Mouse (Mus musculus): Measurements from ENCODE around the gene Map9. TPM values are rescaled to one million over a fixed set of nuclear protein-coding genes. Genes with fewer than 3 reads are reported as not detected.
"Not testable (repeated sequence)": the region's sequence is repeated elsewhere in the genome, so short reads cannot be mapped to it uniquely, and the experiment has no call there.

The Map9 gene
- total RNA-seq, 4 experiments from 2014 or later, result 81.7 to 92.4 (median 84.7) TPM

DNA sequence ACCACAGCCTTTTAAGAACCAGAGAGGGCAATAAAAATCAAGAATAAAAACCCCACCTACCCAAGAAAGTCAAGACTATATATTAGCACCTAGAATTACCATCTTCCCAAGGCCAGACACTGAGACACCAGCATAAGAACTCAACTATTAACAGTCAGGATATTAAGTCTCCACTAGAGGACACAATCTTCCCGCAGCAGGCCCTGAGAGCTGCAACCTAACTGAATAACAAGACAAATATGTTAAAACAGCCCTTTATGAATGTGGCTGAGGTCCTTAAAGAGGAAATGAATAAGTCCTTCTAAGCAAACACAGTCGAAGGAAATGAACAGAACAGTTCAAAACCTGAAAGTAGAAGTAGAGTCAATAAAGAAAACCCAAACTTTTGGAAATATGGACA lies 49.6 kb downstream of the Map9 start:
- no peak for DNase-seq (ENCODE audit: low spot score in 2 of 2)

DNA sequence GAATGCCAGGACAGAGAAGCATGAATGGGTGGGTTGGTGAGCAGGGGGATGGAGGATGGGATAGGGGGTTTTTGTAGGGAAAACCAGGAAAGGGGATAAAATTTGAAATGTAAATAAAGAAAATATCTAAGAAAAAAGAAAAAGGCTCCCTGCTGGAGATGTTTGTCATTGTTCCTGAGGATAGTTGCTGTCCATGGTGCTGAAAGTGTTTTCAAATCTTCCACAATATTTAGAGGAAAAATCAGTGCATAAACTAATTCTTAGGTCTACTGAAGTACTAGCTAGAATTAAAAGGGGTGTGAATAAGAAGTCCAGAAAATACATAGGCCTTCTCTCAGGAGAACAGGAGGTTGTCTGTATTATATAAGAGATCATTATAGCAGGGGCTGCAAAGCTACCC lies 54.6 kb downstream of the Map9 start:
- DNase-seq (ENCODE audit: low spot score in 2 of 2), result no peak

DNA sequence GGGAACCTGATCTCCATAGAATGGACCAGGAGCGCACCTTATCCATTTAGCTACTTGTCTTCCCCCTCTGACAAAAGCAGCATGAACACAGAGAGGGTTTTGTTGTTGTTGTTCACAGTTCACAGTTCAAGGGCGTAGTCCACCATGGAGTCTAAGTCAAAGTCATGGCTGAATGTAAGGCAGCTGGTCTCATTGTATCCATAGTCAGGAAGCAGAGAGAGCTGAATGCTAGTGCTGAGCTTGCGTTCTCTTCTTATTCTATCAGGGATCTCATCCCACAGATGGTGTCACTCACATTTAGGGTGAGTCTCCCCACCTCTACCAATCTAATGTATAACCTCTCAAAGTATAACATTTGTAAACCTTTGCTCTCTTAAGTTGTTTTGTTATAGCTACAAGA lies 60.1 kb downstream of the Map9 start:
- DNase-seq (ENCODE audit: low spot score in 2 of 2), result no peak

DNA sequence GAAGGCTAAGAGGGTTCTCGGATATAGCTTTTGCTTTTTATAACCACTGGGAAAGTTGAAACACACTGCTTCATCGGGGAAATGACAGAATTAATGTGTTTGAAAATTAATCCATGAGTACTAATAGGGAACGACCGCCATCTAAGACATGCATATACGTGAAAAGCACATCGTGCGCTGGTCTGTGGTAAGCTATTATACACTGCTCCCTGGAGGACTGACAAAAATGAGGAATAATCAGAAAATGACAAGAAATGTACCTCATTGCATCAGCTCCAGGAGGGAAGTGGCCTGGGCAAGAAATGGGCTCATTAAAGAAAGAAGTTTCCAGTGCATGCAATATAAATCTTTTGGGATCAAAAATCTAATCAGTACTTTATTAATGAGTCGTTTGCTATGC lies 77.5 kb downstream of the Map9 start:
- no peak for DNase-seq (ENCODE audit: low spot score in 2 of 2)

DNA sequence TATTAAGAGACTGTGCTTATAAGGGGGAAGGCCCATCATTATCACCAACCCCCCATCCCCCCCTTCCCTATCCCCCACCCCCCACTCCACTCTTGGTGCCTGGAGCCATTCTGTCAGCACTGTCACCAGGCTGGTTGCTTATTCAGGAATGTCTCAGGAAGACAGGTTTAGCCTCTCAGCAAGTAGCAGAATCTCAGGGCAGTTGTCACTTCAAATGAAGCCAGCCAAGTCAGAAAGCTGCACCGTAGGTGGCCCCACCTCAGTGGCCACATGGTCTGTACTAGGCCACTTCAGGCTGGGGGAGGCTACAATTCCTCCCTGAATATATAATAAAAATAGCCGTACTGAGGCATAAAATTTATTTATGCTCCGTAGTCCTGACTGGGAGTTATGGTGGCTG lies 83.1 kb downstream of the Map9 start:
- DNase-seq (ENCODE audit: low spot score in 2 of 2), result no peak

DNA sequence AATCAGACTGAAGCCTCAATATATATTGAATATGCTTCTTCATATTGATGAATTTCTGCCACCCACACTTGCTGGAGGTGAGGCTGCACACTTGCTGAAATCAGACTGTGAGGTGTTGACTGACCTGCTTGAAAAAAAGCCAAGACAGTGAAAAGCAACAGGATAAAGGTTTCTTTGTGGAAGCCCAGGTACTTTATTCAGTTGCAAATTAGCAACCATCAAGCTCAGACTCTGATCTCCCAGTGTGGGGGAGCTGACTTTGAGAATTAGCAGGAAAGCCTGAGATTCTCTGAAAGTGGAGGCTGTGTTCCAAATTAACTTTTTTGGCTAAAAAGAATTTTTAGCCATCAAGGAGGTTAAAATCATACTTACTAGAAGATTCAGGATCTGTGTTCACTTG lies 83.8 kb downstream of the Map9 start:
- DNase-seq (ENCODE audit: low spot score in 2 of 2), result not testable (repeated sequence)

Other genes starting within 250 kb of the Map9 start
- 100 to 1,000 TPM in 1 of 4 experiments, 10 to 100 TPM in 3; 82.9 to 101 (median 91.5) TPM for gene Gucy1a1, start 212.3 kb upstream of the Map9 start, total RNA-seq (2022)
- gene Npy2r, start 190.0 kb downstream of the Map9 start, total RNA-seq (2022), result 1 to 10 TPM; 3.4 to 7.9 (median 6.3) TPM